ENCODE assay signal across 7 mouse cellular contexts in the genomic region with DNA sequence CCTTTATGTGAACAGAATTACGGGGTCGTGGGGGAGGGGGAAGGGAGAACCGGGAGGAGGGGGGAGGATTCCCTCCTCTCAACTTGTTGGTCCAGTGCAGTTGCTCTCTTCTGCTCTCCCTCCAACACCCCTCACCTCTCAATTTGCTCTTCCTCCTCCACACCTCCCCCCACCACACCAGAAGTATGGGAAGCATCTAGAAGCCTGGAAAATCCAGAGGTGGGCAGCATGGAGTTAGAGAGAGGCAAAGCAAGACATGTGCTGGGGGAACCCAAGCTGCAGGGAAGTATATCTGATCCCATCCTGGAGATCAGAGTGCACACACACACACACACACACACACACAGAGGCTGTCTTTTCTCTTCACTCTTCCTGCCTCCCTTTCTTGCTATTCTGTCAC. TPM values are rescaled to one million over a fixed set of nuclear protein-coding genes. Genes with fewer than 3 reads are reported as not detected.
A peak's percentile ranks its signal among the peaks of the same experiment; 100 is the strongest.
DNase-seq lines count a peak whose midpoint lies in the region; ATAC-seq lines count a peak whose summit lies in the region.

No protein-coding gene starts in this region.

- 0 out of 2 replicates have a peak, but pooled peaks cover 2% of the 10 kb centered on the region for H3K27me3 ChIP-seq in kidney, embryonic 14.5 days (ENCODE audit: control insufficient read depth, insufficient read depth, low read length)
- no peaks in the 10 kb centered on the region for H3K27me3 ChIP-seq in forebrain, embryonic 13.5 days
- 0 out of 2 replicates have a peak, but pooled peaks cover 4% of the 10 kb centered on the region for H3K27me3 ChIP-seq in hindbrain, embryonic 16.5 days (replicated peaks; ENCODE audit: control insufficient read depth, insufficient read depth, low read length)
- no peaks in the 10 kb centered on the region for H3K27me3 ChIP-seq in midbrain, embryonic 15.5 days (replicated peaks)

- DNase-seq in kidney, adult 11 months = no peak
- DNase-seq in frontal cortex, postnatal 25 days (ENCODE audit: low spot score in 2 of 2) = no peak
- no peak for DNase-seq in right cerebral cortex, postnatal 10 days (ENCODE audit: low spot score in 2 of 2)

- no peaks in the 10 kb centered on the region for H3K36me3 ChIP-seq in kidney, embryonic 14.5 days (ENCODE audit: control insufficient read depth, insufficient read depth, low read length)
- H3K36me3 ChIP-seq in forebrain, embryonic 13.5 days (ENCODE audit: poor library complexity, severe bottlenecking) = no peaks in the 10 kb centered on the region
- no peaks in the 10 kb centered on the region for H3K36me3 ChIP-seq in hindbrain, embryonic 16.5 days (ENCODE audit: control insufficient read depth, insufficient read depth, low read length)
- H3K36me3 ChIP-seq in midbrain, embryonic 15.5 days (replicated peaks) = no peaks in the 10 kb centered on the region

- H3K4me3 ChIP-seq in kidney, embryonic 14.5 days (ENCODE audit: low read length) = no peak overlapping the region; the same call in 1 of the 2 replicates
- H3K4me3 ChIP-seq in forebrain, embryonic 13.5 days = peak overlapping the region; percentile 25; the same call in 1 of the 2 replicates
- H3K4me3 ChIP-seq in hindbrain, embryonic 16.5 days (ENCODE audit: low read length) = no peak overlapping the region
- no peak overlapping the region for H3K4me3 ChIP-seq in midbrain, embryonic 15.5 days

- 0 out of 2 replicates have a peak overlapping the region, but pooled peaks have one; percentile 28 for H3K4me2 ChIP-seq in kidney, embryonic 14.5 days (replicated peaks; ENCODE audit: low read depth, low read length)
- peak overlapping the region; percentile 52 for H3K4me2 ChIP-seq in forebrain, embryonic 13.5 days
- peak overlapping the region; percentile 47 for H3K4me2 ChIP-seq in hindbrain, embryonic 16.5 days (ENCODE audit: low read length)
- peak overlapping the region; percentile 26; the same call in 1 of the 2 replicates for H3K4me2 ChIP-seq in midbrain, embryonic 15.5 days

- no peak overlapping the region for H3K9ac ChIP-seq in kidney, embryonic 14.5 days (ENCODE audit: low read depth, low read length)
- peak overlapping the region; percentile 40; the same call in 1 of the 2 replicates for H3K9ac ChIP-seq in forebrain, embryonic 13.5 days
- peak overlapping the region; percentile 41; the same call in 1 of the 2 replicates for H3K9ac ChIP-seq in hindbrain, embryonic 16.5 days (ENCODE audit: low read depth, low read length)
- H3K9ac ChIP-seq in midbrain, embryonic 15.5 days = no peak overlapping the region

- no peak overlapping the region for H3K27ac ChIP-seq in kidney, embryonic 14.5 days (ENCODE audit: low read depth, low read length)
- no peak overlapping the region for H3K27ac ChIP-seq in forebrain, embryonic 13.5 days
- H3K27ac ChIP-seq in hindbrain, embryonic 16.5 days (ENCODE audit: low read depth, low read length) = no peak overlapping the region; the same call in 1 of the 2 replicates
- H3K27ac ChIP-seq in midbrain, embryonic 15.5 days = no peak overlapping the region

- H3K9me3 ChIP-seq in kidney, embryonic 14.5 days (ENCODE audit: control insufficient read depth, low read length) = no peaks in the 10 kb centered on the region
- H3K9me3 ChIP-seq in forebrain, embryonic 13.5 days (replicated peaks) = no peaks in the 10 kb centered on the region
- no peaks in the 10 kb centered on the region for H3K9me3 ChIP-seq in hindbrain, embryonic 16.5 days (ENCODE audit: control insufficient read depth, low read length)
- no peaks in the 10 kb centered on the region for H3K9me3 ChIP-seq in midbrain, embryonic 15.5 days

- H3K4me1 ChIP-seq in kidney, embryonic 14.5 days (ENCODE audit: control insufficient read depth, insufficient read depth, low read length) = peaks cover 7% of the 10 kb centered on the region
- peaks cover 29% of the 10 kb centered on the region for H3K4me1 ChIP-seq in forebrain, embryonic 13.5 days
- H3K4me1 ChIP-seq in hindbrain, embryonic 16.5 days (ENCODE audit: control insufficient read depth, insufficient read depth, low read depth, low read length) = peaks cover 22% of the 10 kb centered on the region
- peaks cover 22% of the 10 kb centered on the region for H3K4me1 ChIP-seq in midbrain, embryonic 15.5 days

- no peak for ATAC-seq in kidney, embryonic 14.5 days (ENCODE audit: low FRiP score, low TSS enrichment)
- ATAC-seq in forebrain, embryonic 13.5 days = no peak
- ATAC-seq in hindbrain, embryonic 16.5 days = no peak; the same call in 1 of the 2 replicates
- no peak for ATAC-seq in midbrain, embryonic 15.5 days (replicated peaks)

- 0% methylated on average over 2 of the region's 3 CpGs for WGBS in kidney, embryonic 14.5 days
- 0% methylated on average over 3 of the region's 3 CpGs for WGBS in forebrain, embryonic 13.5 days
- 0% methylated on average over 3 of the region's 3 CpGs for WGBS in hindbrain, embryonic 16.5 days
- WGBS in midbrain, embryonic 15.5 days = 0% methylated on average over 3 of the region's 3 CpGs

RNA-seq across cellular contexts. Expression of a gene that starts 0.6 kb away (rescaled TPM):
- 3.4 and 6.1 TPM in 2 replicates for polyA plus RNA-seq in kidney, embryonic 14.5 days (2014; fragmentation: Nextera tagmentation; extraction: Ambion mirVana)
- 1.7 and 2.1 TPM in 2 replicates for polyA plus RNA-seq in forebrain, embryonic 13.5 days (2015; fragmentation: Nextera tagmentation; extraction: Ambion mirVana)
- polyA plus RNA-seq in hindbrain, embryonic 16.5 days (2015; fragmentation: Nextera tagmentation; extraction: Ambion mirVana) = 0.36 and 0.54 TPM in 2 replicates
- polyA plus RNA-seq in midbrain, embryonic 15.5 days (2015; fragmentation: Nextera tagmentation; extraction: Ambion mirVana) = 0.23 and 0.39 TPM in 2 replicates

RNA-seq across cellular contexts. Expression of a gene that starts 9.8 kb away (rescaled TPM):
- polyA plus RNA-seq in kidney, embryonic 14.5 days (2014; fragmentation: Nextera tagmentation; extraction: Ambion mirVana) = 1.0 and 1.5 TPM in 2 replicates
- 0.87 and 1.0 TPM in 2 replicates for polyA plus RNA-seq in forebrain, embryonic 13.5 days (2015; fragmentation: Nextera tagmentation; extraction: Ambion mirVana)
- polyA plus RNA-seq in hindbrain, embryonic 16.5 days (2015; fragmentation: Nextera tagmentation; extraction: Ambion mirVana) = 1.6 and 1.8 TPM in 2 replicates
- 2.8 and 3.2 TPM in 2 replicates for polyA plus RNA-seq in midbrain, embryonic 15.5 days (2015; fragmentation: Nextera tagmentation; extraction: Ambion mirVana)

RNA-seq across cellular contexts. Expression of a gene that starts 26.3 kb away (rescaled TPM):
- 0.17 and 0.24 TPM in 2 replicates for polyA plus RNA-seq in kidney, embryonic 14.5 days (2014; fragmentation: Nextera tagmentation; extraction: Ambion mirVana)
- 0.74 and 0.81 TPM in 2 replicates for polyA plus RNA-seq in forebrain, embryonic 13.5 days (2015; fragmentation: Nextera tagmentation; extraction: Ambion mirVana)
- polyA plus RNA-seq in hindbrain, embryonic 16.5 days (2015; fragmentation: Nextera tagmentation; extraction: Ambion mirVana) = 1.7 and 2.3 TPM in 2 replicates
- polyA plus RNA-seq in midbrain, embryonic 15.5 days (2015; fragmentation: Nextera tagmentation; extraction: Ambion mirVana) = 1.6 TPM in 2 replicates

RNA-seq across cellular contexts. Expression of a gene that starts 30.1 kb away (rescaled TPM):
- not detected in 2 replicates for polyA plus RNA-seq in kidney, embryonic 14.5 days (2014; fragmentation: Nextera tagmentation; extraction: Ambion mirVana)
- 0.66 and 0.79 TPM in 2 replicates for polyA plus RNA-seq in forebrain, embryonic 13.5 days (2015; fragmentation: Nextera tagmentation; extraction: Ambion mirVana)
- polyA plus RNA-seq in hindbrain, embryonic 16.5 days (2015; fragmentation: Nextera tagmentation; extraction: Ambion mirVana) = 0.29 TPM in 1 of 2 replicates, not detected in the other
- not detected in 2 replicates for polyA plus RNA-seq in midbrain, embryonic 15.5 days (2015; fragmentation: Nextera tagmentation; extraction: Ambion mirVana)

RNA-seq across cellular contexts. Expression of a gene that starts 41.0 kb away (rescaled TPM):
- polyA plus RNA-seq in kidney, embryonic 14.5 days (2014; fragmentation: Nextera tagmentation; extraction: Ambion mirVana) = 13.1 and 13.3 TPM in 2 replicates
- polyA plus RNA-seq in forebrain, embryonic 13.5 days (2015; fragmentation: Nextera tagmentation; extraction: Ambion mirVana) = 66.4 and 69.5 TPM in 2 replicates
- 51.1 and 54.8 TPM in 2 replicates for polyA plus RNA-seq in hindbrain, embryonic 16.5 days (2015; fragmentation: Nextera tagmentation; extraction: Ambion mirVana)
- polyA plus RNA-seq in midbrain, embryonic 15.5 days (2015; fragmentation: Nextera tagmentation; extraction: Ambion mirVana) = 47.8 and 53.2 TPM in 2 replicates

Comparison
In these comparisons a context has a peak if more than half of its experiments do, and no peak if none do; other contexts are left out.
1. H3K9ac ChIP-seq: peak in forebrain, embryonic 13.5 days (single experiment) and hindbrain, embryonic 16.5 days (single experiment); none in kidney, embryonic 14.5 days (single experiment) and midbrain, embryonic 15.5 days (single experiment).
2. Peak in every context shown above with its lines, with median percentiles within 50 percentile points of each other: H3K4me2 ChIP-seq.